Mouse (Mus musculus): Measurements from ENCODE around the gene Zfp511. TPM values are rescaled to one million over a fixed set of nuclear protein-coding genes. Genes with fewer than 3 reads are reported as not detected.

Zfp511 gene
- polyA plus RNA-seq, 1 experiment, result 88.0 TPM

DNA sequence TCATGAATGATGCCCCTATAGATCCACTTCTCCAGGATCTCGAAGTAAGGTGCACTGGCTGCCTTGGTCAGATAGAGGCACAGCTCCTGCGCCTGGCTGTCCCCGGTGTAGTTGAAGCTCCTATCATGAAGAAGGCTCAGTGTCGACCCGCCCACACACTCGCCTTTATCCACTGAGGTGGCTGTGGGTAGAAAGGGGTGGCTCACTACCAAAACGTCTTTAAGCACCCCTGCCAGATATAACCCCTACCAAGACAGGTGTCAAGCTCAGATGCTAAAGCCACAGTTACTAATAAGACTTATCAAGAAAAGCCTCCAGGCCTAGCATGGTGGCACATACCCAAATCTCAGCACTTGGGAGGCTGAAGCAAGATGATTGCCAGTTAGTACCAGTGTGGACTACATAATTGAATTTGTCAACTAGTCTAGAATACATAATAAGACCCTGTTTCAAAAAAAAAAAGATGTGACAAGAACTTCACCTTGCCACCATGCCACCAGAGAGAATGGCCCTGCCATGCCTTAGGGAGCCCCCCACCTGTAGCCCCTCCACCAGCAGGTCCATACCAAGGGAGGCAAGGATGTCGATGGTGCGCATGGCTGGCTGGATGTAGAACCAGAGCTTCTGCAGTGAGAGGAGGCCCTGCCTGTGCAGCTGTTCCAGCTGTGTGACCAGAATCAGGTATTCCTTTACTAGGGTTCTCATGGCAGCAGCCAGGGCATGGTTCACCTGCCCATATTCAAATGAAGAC lies 29.2 kb upstream of the Zfp511 start:
- DNase-seq (ENCODE audit: low read depth), result no peak
- no peak for TF ChIP-seq CTCF (IDR thresholded peaks at IDR 0.05; ENCODE audit: borderline replicate concordance, extremely low read depth, insufficient read depth, insufficient read length)

DNA sequence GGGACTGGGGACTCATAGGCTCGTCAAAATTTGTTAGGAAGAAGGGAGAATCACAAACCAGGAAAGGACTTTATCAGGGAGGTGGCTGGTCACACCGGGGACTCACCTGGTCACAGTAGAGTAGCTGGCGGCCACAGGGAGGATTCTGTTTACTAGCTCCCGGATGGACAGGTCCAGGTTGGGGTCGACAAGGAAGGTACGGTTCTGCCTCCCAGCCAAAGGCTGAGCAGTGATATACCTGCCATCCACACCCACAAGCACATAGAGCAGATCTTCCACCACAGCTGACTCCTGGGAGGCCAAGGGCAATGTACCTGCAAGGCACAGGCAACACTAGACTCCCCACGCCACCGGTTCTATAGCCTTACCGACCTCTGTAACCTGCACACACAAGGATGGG lies 28.4 kb upstream of the Zfp511 start:
- TF ChIP-seq CTCF (IDR thresholded peaks at IDR 0.05; ENCODE audit: borderline replicate concordance, extremely low read depth, insufficient read depth, insufficient read length), result no peak
- no peak for TF ChIP-seq POLR2A (IDR thresholded peaks at IDR 0.05; ENCODE audit: borderline replicate concordance, extremely low read depth, insufficient read depth, insufficient read length, poor library complexity, severe bottlenecking)
- no peak for DNase-seq (ENCODE audit: low read depth)

DNA sequence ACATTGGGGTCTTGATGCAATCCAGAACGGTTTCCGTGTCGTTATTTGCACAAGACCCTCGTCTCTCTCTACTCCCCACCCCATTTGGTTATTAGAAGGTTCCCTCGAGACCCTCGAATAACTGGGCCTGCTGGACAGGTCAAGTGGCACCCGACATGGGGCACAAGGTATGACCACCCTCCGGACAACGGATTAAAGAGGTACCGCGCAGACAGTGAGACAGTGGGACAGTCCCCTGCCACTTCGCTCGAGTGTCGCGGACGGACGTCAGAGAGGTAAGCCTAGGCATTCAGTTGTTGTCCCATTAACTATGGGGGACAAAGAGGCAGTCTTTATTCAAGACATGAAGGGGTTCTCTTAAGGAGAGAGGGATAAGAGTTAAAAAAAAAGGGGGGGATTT lies 24.9 kb upstream of the Zfp511 start:
- DNase-seq (ENCODE audit: low read depth), result no peak
- no peak for TF ChIP-seq POLR2A (IDR thresholded peaks at IDR 0.05; ENCODE audit: borderline replicate concordance, extremely low read depth, insufficient read depth, insufficient read length, poor library complexity, severe bottlenecking)
- TF ChIP-seq CTCF (IDR thresholded peaks at IDR 0.05; ENCODE audit: borderline replicate concordance, extremely low read depth, insufficient read depth, insufficient read length), result no peak

DNA sequence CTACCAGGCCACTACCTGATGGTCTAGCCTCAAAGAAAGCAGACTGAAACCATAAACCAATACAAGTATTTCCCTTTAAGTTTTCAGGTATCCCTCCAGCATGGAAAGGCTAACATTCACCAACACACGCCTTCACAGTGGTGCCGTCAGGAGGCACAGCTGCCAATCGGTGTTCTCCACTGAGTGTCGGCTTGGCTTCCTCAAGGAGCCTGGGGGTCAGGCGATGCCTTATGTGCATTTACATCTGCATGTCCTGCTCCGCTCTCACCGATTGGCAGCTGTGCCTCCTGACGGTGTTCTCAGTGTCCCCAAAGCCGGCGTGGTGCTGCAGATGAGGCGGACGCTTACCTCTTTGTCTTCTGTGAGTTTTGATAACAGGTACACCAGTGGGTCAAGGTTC lies 4.4 kb upstream of the Zfp511 start:
- TF ChIP-seq CTCF (IDR thresholded peaks at IDR 0.05; ENCODE audit: borderline replicate concordance, extremely low read depth, insufficient read depth, insufficient read length) (no peak), POLR2A (IDR thresholded peaks at IDR 0.05; ENCODE audit: borderline replicate concordance, extremely low read depth, insufficient read depth, insufficient read length, poor library complexity, severe bottlenecking) (no peak)

DNA sequence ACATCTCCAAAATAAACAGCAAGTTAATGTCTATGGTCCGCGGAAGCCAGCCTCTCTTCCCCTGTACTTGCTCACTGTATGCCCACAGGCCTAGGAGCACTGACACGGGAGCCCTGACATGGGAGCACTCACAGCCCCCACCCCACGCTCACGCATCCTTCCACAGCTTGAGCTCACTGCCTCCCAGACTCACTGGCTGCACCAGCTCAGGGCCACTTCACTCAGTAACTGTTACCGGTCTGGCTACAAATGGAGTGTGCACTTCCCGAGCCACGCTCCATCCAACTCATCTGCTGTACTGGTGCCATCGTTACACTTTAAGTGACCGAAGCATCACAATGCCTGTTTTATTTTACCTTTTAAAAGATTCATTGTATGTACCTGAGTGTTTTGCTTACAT lies 3.8 kb upstream of the Zfp511 start:
- no peak for TF ChIP-seq CTCF (IDR thresholded peaks at IDR 0.05; ENCODE audit: borderline replicate concordance, extremely low read depth, insufficient read depth, insufficient read length)
- DNase-seq (ENCODE audit: low read depth), result no peak

More for the DNA sequence above, 4.4 kb upstream of the Zfp511 start:
- DNase-seq (ENCODE audit: low read depth), result no peak

DNA sequence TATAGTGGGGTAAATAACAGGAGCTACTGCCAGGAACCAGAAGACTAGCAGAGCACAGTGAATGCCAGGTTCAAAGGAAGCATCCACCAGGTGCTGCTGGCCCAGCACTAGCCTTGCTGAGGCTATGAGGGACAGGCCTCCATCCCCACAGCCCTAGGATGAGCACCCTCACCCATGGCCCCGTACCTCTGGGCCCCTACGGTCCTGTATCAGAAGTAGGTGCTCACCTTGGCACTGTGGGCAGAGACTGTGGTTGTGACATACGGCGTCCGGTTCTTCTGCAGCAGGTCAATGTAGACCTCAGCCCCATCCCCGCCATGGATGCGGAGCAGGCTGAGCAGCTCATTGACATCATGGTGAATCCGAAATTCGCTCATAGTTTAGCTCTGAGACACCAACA lies 2.8 kb upstream of the Zfp511 start:
- TF ChIP-seq CTCF (IDR thresholded peaks at IDR 0.05; ENCODE audit: borderline replicate concordance, extremely low read depth, insufficient read depth, insufficient read length), result no peak
- TF ChIP-seq POLR2A (IDR thresholded peaks at IDR 0.05; ENCODE audit: borderline replicate concordance, extremely low read depth, insufficient read depth, insufficient read length, poor library complexity, severe bottlenecking), result no peak
- DNase-seq (ENCODE audit: low read depth), result no peak

DNA sequence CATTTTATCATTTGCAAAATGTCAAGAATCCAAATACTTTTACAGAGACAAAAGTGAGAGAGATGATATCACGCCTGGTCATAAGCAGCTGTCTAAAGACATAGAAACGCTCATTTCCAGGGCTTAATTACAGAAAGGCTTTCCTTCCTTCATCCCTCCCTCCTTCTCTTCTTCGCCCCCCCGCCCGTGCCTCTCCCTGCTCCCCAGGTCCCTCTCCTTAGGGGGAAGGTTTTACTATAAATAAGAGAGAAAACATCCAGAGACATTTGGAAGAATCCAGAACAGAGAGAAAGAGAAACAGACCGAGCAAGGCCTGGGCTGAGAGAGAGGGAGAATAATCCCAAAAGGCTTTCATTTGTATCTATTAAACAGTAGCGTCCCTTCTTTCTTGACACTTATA lies 735 bp upstream of the Zfp511 start:
- no peak for DNase-seq (ENCODE audit: low read depth)
- TF ChIP-seq CTCF (IDR thresholded peaks at IDR 0.05; ENCODE audit: borderline replicate concordance, extremely low read depth, insufficient read depth, insufficient read length) (no peak), POLR2A (IDR thresholded peaks at IDR 0.05; ENCODE audit: borderline replicate concordance, extremely low read depth, insufficient read depth, insufficient read length, poor library complexity, severe bottlenecking) (no peak)

DNA sequence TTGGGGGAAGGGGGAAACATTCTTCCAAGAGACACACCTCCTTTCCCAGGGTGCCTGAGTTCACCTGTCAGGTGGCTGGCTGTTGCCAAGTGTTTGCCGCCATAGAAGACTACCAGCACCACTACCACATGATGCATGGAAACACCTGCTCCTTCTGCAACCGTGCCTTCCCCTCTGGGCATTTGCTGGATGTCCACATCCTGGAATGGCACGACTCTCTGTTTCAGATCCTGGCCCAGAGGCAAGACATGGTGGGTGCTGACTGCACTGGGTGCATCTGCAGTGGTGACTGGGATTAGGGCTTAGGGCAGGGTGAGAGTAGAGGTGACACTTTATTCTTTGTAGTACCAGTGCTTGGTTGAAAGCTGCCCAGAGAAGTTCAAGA lies 972 bp downstream of the Zfp511 start:
- TF ChIP-seq CTCF (IDR thresholded peaks at IDR 0.05; ENCODE audit: borderline replicate concordance, extremely low read depth, insufficient read depth, insufficient read length), result no peak
- TF ChIP-seq POLR2A (IDR thresholded peaks at IDR 0.05; ENCODE audit: borderline replicate concordance, extremely low read depth, insufficient read depth, insufficient read length, poor library complexity, severe bottlenecking), result no peak
- no peak for DNase-seq (ENCODE audit: low read depth)

DNA sequence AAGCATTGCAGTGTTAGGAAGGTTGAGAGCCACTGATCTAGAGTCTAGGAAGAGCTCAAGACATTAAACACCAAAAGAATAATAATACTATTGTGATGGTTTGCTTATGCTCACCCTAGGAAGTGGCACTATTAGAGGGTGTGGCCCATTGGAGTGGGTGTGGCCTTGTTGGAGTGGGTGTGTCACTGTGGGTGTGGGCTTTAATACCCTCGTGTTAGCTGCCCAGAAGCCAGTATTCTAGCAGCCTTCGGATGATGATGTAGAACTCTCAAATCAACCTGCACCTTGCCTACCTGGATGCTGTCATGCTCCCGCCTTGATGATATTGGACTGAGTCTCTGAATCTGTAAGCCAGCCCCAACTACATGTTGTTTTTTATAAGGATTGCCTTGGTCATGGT lies 6.5 kb downstream of the Zfp511 start:
- no peak for TF ChIP-seq POLR2A (IDR thresholded peaks at IDR 0.05; ENCODE audit: borderline replicate concordance, extremely low read depth, insufficient read depth, insufficient read length, poor library complexity, severe bottlenecking)
- no peak for TF ChIP-seq CTCF (IDR thresholded peaks at IDR 0.05; ENCODE audit: borderline replicate concordance, extremely low read depth, insufficient read depth, insufficient read length)
- no peak for DNase-seq (ENCODE audit: low read depth)

DNA sequence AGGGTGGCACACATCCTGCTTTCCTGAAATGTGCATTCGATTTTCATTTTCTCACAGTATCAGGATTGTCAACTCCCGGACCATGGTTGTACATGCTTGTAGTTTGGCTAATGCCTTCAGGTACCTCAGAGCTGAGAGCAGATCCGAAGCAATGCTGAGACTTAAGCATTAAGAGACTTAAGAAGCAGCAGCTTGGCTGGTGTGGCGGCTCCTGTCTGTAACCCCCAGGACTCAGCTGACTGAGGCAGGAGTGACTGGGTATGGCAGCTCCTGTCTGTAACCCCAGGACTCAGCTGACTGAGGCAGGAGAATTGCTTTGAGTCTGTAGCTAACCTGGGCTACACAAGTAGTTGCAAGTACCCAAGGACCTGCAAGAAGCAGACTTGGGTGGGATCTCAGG lies 9.4 kb downstream of the Zfp511 start:
- DNase-seq (ENCODE audit: low read depth), result no peak
- no peak for TF ChIP-seq POLR2A (IDR thresholded peaks at IDR 0.05; ENCODE audit: borderline replicate concordance, extremely low read depth, insufficient read depth, insufficient read length, poor library complexity, severe bottlenecking)
- TF ChIP-seq CTCF (IDR thresholded peaks at IDR 0.05; ENCODE audit: borderline replicate concordance, extremely low read depth, insufficient read depth, insufficient read length), result no peak

DNA sequence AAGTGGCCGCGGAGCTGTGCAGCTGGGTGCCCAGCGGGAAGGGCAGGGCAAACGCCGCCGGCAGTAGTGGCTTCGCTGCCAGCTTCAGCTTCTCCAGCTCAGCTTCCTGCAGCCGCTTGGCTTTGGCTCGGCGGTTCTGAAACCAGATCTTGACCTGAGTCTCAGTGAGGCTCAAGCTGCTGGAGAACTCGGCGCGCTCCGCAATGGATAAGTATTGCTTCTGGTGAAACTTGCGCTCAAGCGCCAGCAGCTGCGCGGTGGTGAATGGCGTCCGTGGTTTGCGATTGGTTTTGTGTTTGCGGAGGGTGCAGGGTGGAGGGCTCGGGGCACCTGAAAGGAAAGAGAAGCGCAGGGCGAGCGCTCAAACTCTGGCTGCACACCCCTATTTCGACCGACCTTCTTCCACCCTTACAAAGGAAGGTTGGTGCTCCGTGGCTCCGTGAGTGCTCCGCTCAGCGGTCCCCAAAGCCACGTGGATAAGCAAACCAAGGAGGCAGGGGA lies 11.7 kb downstream of the Zfp511 start:
- peak; percentile 56 for DNase-seq (ENCODE audit: low read depth)
- TF ChIP-seq POLR2A (IDR thresholded peaks at IDR 0.05; ENCODE audit: borderline replicate concordance, extremely low read depth, insufficient read depth, insufficient read length, poor library complexity, severe bottlenecking) (no peak), CTCF (IDR thresholded peaks at IDR 0.05; ENCODE audit: borderline replicate concordance, extremely low read depth, insufficient read depth, insufficient read length) (no peak)

DNA sequence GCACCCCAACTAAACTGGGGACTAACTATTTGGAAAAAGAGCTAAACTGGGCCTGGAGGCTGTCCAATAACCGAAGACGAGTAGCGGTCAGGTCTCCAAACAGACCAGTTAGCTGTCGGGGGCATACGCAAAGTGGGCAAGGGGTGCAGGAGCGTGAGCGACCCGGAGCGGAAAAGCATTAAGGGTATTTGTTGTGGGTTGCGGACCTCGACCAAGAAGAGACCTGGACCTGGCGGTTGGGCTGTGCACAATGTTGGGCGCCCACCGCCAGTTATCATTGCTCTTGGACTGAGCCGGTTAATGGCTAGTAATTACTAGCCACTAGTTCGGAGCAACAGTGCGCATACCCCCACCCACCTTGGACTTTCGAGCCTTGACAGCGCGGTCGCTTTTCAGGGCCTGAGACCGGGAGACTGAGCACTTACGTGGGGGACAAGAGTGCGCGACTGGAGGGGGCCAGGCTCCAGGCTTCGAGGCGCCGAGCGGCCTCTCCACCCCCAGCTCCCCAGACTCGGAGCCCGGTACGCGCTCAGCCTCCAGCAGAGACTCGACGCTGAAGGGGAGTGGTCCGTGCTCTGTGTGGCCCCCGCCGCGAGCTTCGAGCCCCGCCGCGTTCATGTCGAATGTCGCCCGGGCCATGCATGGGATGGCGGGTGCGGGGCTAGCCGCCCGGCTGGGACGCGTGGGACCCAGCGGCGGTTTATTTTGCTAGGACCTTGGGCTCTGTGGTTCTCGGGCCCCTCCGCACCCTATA lies 12.3 kb downstream of the Zfp511 start, which contains the start of gene Msx3:
TSS of gene Msx3 (minus strand) at position 729 of the 754 bp plus-strand sequence.
- peak; percentile 8 for DNase-seq (ENCODE audit: low read depth)
- TF ChIP-seq CTCF (IDR thresholded peaks at IDR 0.05; ENCODE audit: borderline replicate concordance, extremely low read depth, insufficient read depth, insufficient read length) (no peak), POLR2A (IDR thresholded peaks at IDR 0.05; ENCODE audit: borderline replicate concordance, extremely low read depth, insufficient read depth, insufficient read length, poor library complexity, severe bottlenecking) (no peak)
